Mouse (Mus musculus) ES-Bruce4 (cell line): Measurements from ENCODE around the gene 2310057J18Rik. TPM values are rescaled to one million over a fixed set of nuclear protein-coding genes. Genes with fewer than 3 reads are reported as not detected.
"Not testable (repeated sequence)": the region's sequence is repeated elsewhere in the genome, so short reads cannot be mapped to it uniquely, and the experiment has no call there.

Source experiments
- H3K27ac ChIP-seq: 2 replicates; pipeline ENCODE4 v1.5.1; 2012; ENCODE audit warnings: low read length, inconsistent platforms; ENCODE audit not compliant: insufficient read depth
- H3K27me3 ChIP-seq: 2 replicates; pipeline ENCODE4 v1.6.1; 2012; ENCODE audit warnings: mild to moderate bottlenecking, low read length, inconsistent platforms; ENCODE audit not compliant: control insufficient read depth, poor library complexity, insufficient read depth, severe bottlenecking
- H3K36me3 ChIP-seq: 2 replicates; pipeline ENCODE4 v1.6.1; 2012; ENCODE audit warnings: inconsistent platforms, mild to moderate bottlenecking, low read length, moderate library complexity; ENCODE audit not compliant: control insufficient read depth, poor library complexity, insufficient read depth, severe bottlenecking
- H3K4me1 ChIP-seq: one replicate; pipeline ENCODE4 v1.8.1; 2011; ENCODE audit warnings: low read length; ENCODE audit not compliant: control insufficient read depth, insufficient read depth
- H3K4me3 ChIP-seq: 2 replicates; pipeline ENCODE4 v1.5.1; 2011; ENCODE audit warnings: low read depth, mild to moderate bottlenecking, low read length
- H3K9ac ChIP-seq: 2 replicates; pipeline ENCODE4 v1.6.1; 2012; ENCODE audit warnings: low read depth, mild to moderate bottlenecking, inconsistent platforms; ENCODE audit not compliant: poor library complexity, severe bottlenecking
- H3K9me3 ChIP-seq: replicated peaks from 2 replicates; pipeline ENCODE4 v1.6.1; 2012; ENCODE audit warnings: mild to moderate bottlenecking, low read length, inconsistent platforms; ENCODE audit not compliant: control insufficient read depth, poor library complexity, insufficient read depth, severe bottlenecking
- CTCF ChIP-seq: IDR thresholded peaks from one replicate; pipeline ENCODE4 v1.8.1; 2011; ENCODE audit warnings: low read depth, low read length
- EP300 ChIP-seq: IDR thresholded peaks from 2 replicates; pipeline ENCODE4 v1.6.1; 2011; ENCODE audit warnings: low read depth, low read length; ENCODE audit not compliant: insufficient read depth
- POLR2A ChIP-seq: IDR thresholded peaks from one replicate; pipeline ENCODE4 v1.8.1; 2011; ENCODE audit warnings: low read length; ENCODE audit not compliant: insufficient read depth
- polyA plus RNA-seq: library from polyadenylated mRNA; stranded (reverse); fragments of >200 nt; gene quantifications from 2 replicates; pipeline ENCODE4 v1.2.4, GENCODE M21; 2011; ENCODE audit warnings: low read depth; ENCODE audit not compliant: missing spikeins, insufficient read depth, insufficient read length

Gene 2310057J18Rik
- polyA plus RNA-seq: not detected in 2 replicates

GRCm38 (mm10) chr10:28986203-28986602, at the start of gene 2310057J18Rik:
Gene 2310057J18Rik (minus strand): TSS chr10:28986303.
- no peak within 1 kb of the TSS for H3K9ac ChIP-seq
- no peaks in the 10 kb centered on the region for H3K36me3 ChIP-seq
- no peak within 1 kb of the TSS for H3K27ac ChIP-seq
- TF ChIP-seq CTCF (no peak), EP300 (no peak), POLR2A (no peak)
- H3K4me3 ChIP-seq: no peak within 1 kb of the TSS
- H3K9me3 ChIP-seq: no peaks in the 10 kb centered on the region
- H3K4me1 ChIP-seq: no peaks in the 10 kb centered on the region
- no peaks in the 10 kb centered on the region for H3K27me3 ChIP-seq

GRCm38 (mm10) chr10:29029960-29030359, 43.9 kb upstream of the 2310057J18Rik start:
- not testable (repeated sequence) for H3K27me3 ChIP-seq, H3K27ac ChIP-seq, H3K4me1 ChIP-seq, H3K9me3 ChIP-seq, H3K9ac ChIP-seq, H3K36me3 ChIP-seq
- peak overlapping the region; percentile 37 for H3K4me3 ChIP-seq

- Histone ChIP-seq H3K27ac (peak overlapping the region; percentile 98), H3K9me3 (peaks cover 42% of the 10 kb centered on the region), H3K9ac (no peak overlapping the region), H3K4me1 (no peaks in the 10 kb centered on the region), H3K27me3 (no peaks in the 10 kb centered on the region), H3K36me3 (no peaks in the 10 kb centered on the region), H3K4me3 (no peak overlapping the region)
- TF ChIP-seq POLR2A (no peak), CTCF (no peak), EP300 (no peak)
These were observed 33.6 kb upstream of the 2310057J18Rik start for GRCm38 (mm10) chr10:29019496-29020270.

GRCm38 (mm10) chr10:28997776-28998175, 11.7 kb upstream of the 2310057J18Rik start:
- Histone ChIP-seq H3K4me1 (no peaks in the 10 kb centered on the region), H3K4me3 (no peak overlapping the region), H3K9me3 (peaks cover 5% of the 10 kb centered on the region), H3K27me3 (no peaks in the 10 kb centered on the region), H3K36me3 (no peaks in the 10 kb centered on the region), H3K9ac (no peak overlapping the region), H3K27ac (peak overlapping the region; percentile 81)
- TF ChIP-seq CTCF (no peak), EP300 (no peak), POLR2A (no peak)

GRCm38 (mm10) chr10:28988990-28989389, 2.9 kb upstream of the 2310057J18Rik start:
- no peak for TF ChIP-seq POLR2A
- no peak for TF ChIP-seq CTCF
- no peak for TF ChIP-seq EP300

GRCm38 (mm10) chr10:28968189-28968588, 17.9 kb downstream of the 2310057J18Rik start:
- no peak for TF ChIP-seq POLR2A
- no peak for TF ChIP-seq EP300
- TF ChIP-seq CTCF: no peak
- no peak overlapping the region for H3K4me3 ChIP-seq
- H3K4me1 ChIP-seq: no peaks in the 10 kb centered on the region
- no peak overlapping the region for H3K27ac ChIP-seq
- no peak overlapping the region for H3K9ac ChIP-seq
- H3K27me3 ChIP-seq: no peaks in the 10 kb centered on the region
- peaks cover 6% of the 10 kb centered on the region; the same call in 1 of the 2 replicates for H3K9me3 ChIP-seq
- H3K36me3 ChIP-seq: no peaks in the 10 kb centered on the region

More at GRCm38 (mm10) chr10:28988990-28989389, 2.9 kb upstream of the 2310057J18Rik start:
- Histone ChIP-seq H3K4me3 (no peak overlapping the region), H3K4me1 (no peaks in the 10 kb centered on the region), H3K36me3 (no peaks in the 10 kb centered on the region), H3K27me3 (no peaks in the 10 kb centered on the region), H3K9me3 (no peaks in the 10 kb centered on the region), H3K9ac (no peak overlapping the region), H3K27ac (no peak overlapping the region)
